Mouse (Mus musculus): ENCODE data around the gene Fbxo45.
"Not testable (repeated sequence)": the region's sequence is repeated elsewhere in the genome, so short reads cannot be mapped to it uniquely, and the experiment has no call there.

Fbxo45 gene

GRCm38 (mm10) chr16:32246952-32247370, at the start of gene Fbxo45, which contains the start of gene Wdr53:
Fbxo45 (minus strand) TSS chr16:32247158.
Wdr53 (plus strand) TSS chr16:32247227.
- peak; percentile 92 for DNase-seq (ENCODE audit: low read depth, low spot score)

- DNase-seq (ENCODE audit: low read depth, low spot score): no peak
Measured at GRCm38 (mm10) chr16:32291821-32292220, 44.9 kb upstream of the Fbxo45 start.

GRCm38 (mm10) chr16:32282608-32283007, 35.6 kb upstream of the Fbxo45 start:
- no peak for DNase-seq (ENCODE audit: low read depth, low spot score)

DNA sequence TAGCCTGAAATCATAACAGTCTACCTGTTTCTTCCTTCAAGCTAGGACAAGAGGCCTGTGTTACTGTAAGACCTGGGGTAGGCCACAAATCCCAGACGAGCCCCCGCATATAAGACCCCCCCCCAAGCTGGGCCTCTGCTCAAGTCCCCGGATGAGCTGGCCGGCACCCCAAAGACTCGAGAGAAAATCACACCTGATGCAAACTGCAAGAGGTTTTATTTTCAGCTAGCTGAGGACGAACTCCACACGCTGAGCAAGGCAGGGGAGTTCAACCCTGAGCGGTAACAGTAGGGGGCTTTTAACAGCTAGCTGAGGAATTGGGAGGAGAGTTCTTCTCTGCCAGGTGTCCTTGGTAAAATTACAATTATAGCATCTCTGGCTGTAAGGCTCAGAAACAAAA, 33.3 kb upstream of the Fbxo45 start:
- DNase-seq (ENCODE audit: low read depth, low spot score): no peak

DNA sequence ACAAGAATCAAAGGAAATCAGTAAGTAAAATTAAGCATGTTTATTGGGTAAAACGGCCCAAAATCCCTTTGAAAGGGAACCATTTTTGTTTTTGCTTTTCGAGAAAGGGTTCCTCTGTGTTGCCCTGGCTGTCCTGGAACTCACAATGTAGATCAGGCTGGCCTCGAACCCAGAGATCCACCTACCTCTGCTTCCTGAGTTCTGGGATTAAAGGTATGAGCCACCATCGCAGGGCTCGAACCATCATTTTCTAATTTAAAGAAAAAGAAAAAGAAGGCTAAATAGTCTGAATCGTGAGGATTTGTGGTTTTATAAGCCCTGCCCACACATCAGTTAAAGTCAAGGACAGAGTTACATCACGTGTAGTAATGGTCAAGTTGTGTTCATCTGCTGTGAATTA, 31.4 kb upstream of the Fbxo45 start:
- no peak for DNase-seq (ENCODE audit: low read depth, low spot score)

DNA sequence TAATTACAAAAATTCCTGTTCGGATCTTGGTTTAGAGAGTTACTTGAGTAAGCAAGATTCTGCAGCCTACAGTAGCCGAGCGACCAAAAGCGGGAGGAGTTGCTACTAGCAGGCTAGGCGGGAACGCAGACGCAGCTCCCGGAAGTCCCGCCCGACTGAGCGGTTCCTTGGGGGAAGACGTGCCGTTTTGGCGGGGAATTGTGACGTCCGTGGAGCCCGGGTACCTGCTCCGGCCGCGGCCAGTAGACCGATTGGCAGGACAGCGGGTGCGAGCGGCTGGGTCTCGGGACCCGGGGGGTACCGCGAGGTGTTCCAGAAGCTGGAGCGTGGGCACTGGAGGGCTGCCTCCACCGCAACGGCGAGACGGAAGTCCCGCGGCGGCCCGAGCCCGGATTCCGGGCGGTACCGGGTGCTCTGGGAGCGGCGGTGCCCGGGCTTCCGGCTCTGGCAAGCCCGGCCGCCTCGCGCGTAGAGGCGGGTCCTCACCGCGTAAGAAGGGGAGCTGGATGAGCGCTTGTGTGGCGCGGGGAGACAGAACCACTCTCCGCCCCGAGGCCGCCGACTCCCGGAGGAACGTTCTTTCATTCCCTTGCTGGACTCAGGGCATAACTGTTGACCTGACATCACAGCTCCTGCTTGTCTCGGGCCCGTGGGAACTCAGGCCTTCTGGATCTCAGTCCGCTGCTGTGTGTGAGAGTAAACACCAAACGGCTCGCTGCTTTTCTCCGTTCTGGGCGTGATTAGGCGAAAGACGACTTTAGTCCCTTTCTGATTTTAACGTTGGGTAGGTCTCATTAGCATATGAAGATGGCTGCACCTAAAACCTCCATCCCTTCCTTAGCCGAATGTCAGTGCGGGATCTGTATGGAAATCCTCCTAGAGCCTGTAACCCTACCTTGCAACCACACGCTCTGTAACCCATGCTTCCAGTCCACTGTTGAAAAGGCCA, 30.6 kb upstream of the Fbxo45 start, which contains the start of gene Rnf168:
Gene Rnf168, plus strand, starts transcription at position 152 of the 949 bp plus-strand sequence.
- DNase-seq (ENCODE audit: low read depth, low spot score): peak; percentile 68

GRCm38 (mm10) chr16:32275830-32276229, 28.9 kb upstream of the Fbxo45 start:
- no peak for DNase-seq (ENCODE audit: low read depth, low spot score)

- DNase-seq (ENCODE audit: low read depth, low spot score): no peak
Measured at GRCm38 (mm10) chr16:32275041-32275440, 28.1 kb upstream of the Fbxo45 start.

- no peak for DNase-seq (ENCODE audit: low read depth, low spot score)
Measured at GRCm38 (mm10) chr16:32273338-32273737, 26.4 kb upstream of the Fbxo45 start.

GRCm38 (mm10) chr16:32271291-32271690, 24.3 kb upstream of the Fbxo45 start, which contains the start of gene Smco1:
Smco1 (plus strand) TSS chr16:32271468.
- no peak for DNase-seq (ENCODE audit: low read depth, low spot score)

GRCm38 (mm10) chr16:32264225-32264624, 17.3 kb upstream of the Fbxo45 start:
- DNase-seq (ENCODE audit: low read depth, low spot score): not testable (repeated sequence)

DNA sequence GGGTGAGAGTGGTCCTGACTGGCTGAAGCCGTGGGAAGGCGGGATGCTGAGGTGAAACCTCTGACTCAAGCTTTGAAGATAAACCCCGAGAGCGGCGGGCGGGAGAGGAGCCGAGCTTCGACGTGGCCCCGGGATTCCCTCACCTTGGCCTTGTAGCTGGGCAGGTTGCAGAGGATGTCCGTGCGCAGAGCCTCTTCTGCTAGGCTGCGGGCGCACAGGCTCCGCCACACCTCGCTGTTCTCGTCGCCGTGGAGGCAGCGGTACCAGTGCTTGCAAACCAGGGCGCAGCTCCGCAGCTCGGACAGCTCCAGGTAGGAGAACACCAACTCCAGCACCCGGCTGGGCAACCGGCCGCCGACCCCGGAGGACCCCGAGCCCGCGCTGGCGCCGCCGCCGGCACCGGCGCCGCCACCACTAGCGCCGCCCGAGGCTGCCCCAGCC, 587 bp downstream of the Fbxo45 start:
- DNase-seq (ENCODE audit: low read depth, low spot score): no peak

- DNase-seq (ENCODE audit: low read depth, low spot score): no peak
Measured at GRCm38 (mm10) chr16:32243901-32244300, 3.1 kb downstream of the Fbxo45 start.

GRCm38 (mm10) chr16:32239428-32240312, 7.3 kb downstream of the Fbxo45 start:
- no peak for DNase-seq (ENCODE audit: low read depth, low spot score)

DNA sequence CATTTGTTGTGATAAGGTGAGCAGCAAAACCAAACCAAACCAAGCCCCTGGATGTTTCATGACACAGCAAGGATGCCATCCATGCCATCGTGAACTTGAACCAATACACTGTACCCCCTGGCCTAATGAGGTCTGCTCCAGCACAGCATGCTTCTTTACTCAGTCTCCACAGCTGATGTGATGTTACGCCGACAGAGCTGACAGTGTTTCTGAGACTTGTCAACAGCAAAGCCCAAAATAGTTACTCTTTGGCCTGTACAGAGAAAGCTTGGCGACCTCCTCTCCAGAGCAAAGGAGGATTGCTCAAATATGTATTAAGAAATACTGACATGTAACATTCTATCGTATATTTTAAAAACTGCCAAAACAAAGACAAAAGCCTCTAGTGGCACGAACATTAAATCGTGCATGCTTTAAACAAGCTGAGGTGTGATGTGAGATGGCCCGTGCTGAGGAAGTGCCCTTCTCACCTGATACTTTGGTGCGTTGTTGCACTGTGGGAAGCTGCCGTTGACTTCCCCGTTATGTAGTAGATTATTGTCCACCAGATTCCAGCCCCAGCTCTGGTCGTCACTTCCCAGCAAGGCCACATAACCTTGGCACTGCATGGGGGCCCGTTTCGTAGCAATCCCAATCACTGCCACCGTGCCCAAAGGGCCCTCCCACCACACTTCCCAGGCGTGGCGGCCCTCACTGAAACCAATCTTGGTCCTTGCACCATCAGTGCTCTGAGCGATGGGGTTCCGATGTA, 8.9 kb downstream of the Fbxo45 start:
- no peak for DNase-seq (ENCODE audit: low read depth, low spot score)

DNA sequence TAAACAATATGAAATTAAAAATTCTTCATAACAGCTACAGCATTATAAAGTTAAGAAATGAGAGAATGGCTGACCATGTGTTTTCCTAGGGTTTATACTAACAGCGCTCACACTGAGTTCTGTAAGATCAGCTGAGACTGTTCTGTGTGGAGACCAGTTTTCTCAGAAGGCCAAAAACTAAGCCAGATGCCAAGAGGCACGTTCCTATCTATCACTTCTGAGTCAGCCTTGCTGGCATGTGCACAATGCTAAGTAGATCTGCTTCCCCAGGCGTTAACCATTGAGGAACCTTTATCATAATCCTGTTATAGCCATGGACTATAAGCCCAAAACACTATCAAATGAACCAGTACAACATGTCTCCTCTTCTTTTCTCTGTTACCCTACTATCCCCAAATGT, 14.9 kb downstream of the Fbxo45 start:
- DNase-seq (ENCODE audit: low read depth, low spot score): not testable (repeated sequence)

DNA sequence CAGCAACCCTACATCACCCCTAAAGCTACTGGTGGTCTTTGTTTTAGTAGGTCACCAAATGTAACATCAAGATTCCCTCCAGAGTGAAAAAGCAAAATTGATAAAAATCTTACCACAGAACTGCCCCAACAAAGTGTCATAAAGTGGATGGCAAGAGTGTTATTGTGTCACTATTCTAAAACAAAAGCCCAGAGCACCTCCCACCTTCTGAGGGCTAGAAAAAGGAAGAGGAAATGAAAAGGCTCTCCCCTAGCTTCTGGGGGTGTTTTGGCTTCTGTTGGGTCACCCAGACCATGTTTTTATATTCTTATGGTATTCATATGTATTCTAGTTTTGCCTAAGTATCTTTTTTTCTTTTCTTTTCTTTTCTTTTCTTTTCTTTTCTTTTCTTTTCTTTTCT, 24.6 kb downstream of the Fbxo45 start:
- no peak for DNase-seq (ENCODE audit: low read depth, low spot score)

GRCm38 (mm10) chr16:32221803-32222202, 25.2 kb downstream of the Fbxo45 start:
- DNase-seq (ENCODE audit: low read depth, low spot score): no peak

GRCm38 (mm10) chr16:32214804-32215576, 32.0 kb downstream of the Fbxo45 start:
- DNase-seq (ENCODE audit: low read depth, low spot score): no peak

DNA sequence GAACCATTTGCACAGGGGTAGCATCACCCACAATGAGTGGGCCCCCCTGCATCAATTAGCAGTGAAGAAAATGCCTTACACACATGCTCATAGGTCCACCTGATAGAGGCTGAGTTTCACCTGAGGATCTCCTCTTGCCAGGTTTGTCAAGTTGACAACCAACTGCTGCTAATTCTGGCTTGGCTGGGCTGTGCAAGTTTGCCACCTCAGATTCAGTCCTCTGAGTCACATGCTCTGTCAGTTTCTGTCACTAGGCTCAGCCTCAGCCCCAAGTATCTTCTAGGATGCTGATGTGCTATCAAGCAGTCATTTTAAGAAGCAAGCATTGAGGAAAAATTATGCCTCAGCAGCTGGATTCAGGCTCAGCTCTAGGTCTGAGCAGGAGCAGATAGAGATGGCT, 32.8 kb downstream of the Fbxo45 start:
- no peak for DNase-seq (ENCODE audit: low read depth, low spot score)
